Mouse (Mus musculus) CD4-positive helper T cell, adult 2 months (primary cell): Measurements from ENCODE around the gene Helz2.

Experiments
- DNase-seq: peaks from one replicate; pipeline ENCODE4 v3.0.0-alpha.2; 2012; ENCODE audit warnings: low read depth, missing footprints, low spot score

The Helz2 gene

DNA sequence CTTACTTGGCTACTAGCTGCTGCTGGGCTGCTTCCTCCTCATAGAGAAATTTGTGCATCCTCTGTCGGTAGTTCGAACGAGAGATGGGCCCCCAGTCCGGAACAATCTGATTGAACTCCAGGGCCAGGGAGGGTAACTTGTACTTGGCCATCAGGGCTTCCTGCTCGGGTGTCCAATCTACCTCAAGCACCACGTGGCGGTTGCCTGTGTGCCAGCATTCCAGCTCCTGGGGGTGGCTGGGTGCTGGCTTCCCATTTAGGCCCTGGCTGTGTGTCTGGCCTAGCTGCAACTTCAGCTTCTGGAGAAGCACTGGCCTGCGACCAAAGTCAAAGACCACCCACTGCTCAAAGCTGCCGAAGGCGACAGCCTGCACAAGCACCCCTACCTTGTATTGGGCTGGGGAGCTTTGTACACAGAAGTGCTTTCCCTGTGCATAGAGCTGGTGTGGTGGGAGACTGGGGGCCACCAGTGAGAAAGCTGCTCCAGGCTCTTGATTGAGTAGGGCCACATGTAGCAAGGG lies 3.7 kb downstream of the Helz2 start:
- DNase-seq: no peak

DNA sequence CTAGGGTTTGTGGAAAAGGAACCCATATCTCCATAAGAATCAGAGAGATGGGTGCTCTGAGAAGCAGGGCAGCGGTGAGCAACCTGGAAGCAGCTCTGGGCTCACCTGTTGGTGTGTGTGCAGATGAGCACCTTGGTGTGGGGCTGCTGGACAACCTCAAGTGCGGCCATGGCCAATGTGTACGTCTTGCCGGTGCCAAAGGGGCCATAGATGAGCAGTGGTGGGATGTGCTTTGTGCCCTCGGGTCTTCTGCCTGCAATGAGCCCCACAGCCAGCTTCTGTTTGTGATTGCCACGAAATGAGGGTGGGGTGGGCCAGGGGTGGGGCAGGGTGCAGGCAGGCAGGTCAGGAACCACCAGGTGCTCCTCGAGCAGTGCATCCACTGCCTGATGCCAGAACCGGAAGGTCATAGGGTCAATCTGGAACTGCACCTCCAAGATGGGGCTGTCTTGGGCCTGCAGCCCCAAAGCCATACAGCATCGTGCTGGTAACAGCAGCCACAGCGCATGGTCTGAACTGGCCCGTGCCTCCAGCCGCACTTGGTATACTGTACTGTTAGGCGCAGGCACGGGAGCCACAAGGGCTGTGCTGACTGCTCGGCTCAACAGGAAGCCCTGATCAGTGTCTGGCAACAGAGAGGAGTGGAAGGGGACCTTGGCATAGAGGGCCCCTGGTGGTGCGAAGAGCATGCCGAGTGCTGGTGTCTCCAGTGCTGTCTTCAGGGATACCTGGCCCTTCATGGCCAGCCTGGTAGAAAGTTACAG lies 4.4 kb downstream of the Helz2 start:
- no peak for DNase-seq

- no peak for DNase-seq
Measured at GRCm38 (mm10) chr2:181235681-181236566, 5.9 kb downstream of the Helz2 start.

- DNase-seq: no peak
Measured at GRCm38 (mm10) chr2:181234680-181235079, 7.1 kb downstream of the Helz2 start.

DNA sequence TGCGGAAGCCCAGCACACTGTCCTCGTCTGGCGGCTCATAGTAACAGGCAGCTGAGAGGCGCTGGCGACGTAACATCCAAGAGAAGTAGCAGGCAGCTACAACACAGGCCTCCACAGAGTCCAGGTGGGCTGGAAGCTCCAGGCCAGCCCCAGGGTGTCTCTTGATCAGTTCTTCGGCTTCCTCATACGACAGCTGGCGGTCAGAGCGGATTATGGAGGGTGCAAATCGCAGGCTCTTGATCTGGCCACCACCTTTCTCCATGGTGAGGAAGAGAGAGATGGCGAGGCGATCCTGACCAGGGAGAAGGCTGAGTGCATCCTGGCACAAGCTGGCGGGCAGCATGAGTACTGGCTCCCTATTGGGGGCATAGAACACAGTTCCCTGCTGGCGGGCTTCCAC lies 8.4 kb downstream of the Helz2 start:
- DNase-seq: no peak

DNA sequence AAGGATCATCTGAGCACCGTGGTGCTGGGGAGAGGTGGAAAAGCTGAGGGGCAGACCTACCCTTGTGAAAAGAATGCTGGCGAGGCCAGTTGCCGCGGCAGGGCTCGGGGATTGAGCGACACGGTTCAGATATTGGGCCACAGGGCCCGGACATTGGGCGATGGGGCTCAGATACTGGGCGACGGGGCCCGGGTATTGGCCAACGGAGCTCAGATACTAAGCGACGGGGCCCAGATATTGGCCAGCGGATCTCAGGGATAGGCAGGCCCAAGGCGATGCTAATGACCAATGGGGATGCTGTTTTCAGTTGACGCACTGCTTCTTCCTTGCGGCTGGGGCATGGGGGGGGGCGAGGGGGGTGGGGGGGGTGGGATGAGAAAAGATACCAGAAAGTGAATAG lies 10.7 kb downstream of the Helz2 start:
- no peak for DNase-seq

GRCm38 (mm10) chr2:181228335-181228734 lies 13.5 kb downstream of the Helz2 start:
- no peak for DNase-seq

DNA sequence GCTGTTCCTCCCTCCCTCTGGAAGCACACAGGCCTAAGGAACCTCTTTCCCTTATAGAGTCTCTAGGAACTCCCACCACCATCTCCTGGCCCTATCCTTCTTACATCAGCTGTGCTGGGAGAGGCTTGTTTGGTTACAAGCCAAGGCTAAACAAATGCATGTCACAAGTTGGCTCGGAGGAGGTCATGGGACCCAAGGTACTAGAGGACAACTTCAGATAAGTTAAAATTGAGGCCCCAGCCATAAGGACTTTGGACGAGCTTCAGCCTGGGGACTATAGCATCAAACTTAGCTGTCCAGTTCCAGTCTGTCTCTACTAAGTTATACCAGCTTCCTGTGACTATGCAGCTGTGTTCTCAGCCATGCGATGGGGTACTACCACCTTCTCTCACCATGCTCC lies 14.7 kb downstream of the Helz2 start:
- DNase-seq: no peak

DNA sequence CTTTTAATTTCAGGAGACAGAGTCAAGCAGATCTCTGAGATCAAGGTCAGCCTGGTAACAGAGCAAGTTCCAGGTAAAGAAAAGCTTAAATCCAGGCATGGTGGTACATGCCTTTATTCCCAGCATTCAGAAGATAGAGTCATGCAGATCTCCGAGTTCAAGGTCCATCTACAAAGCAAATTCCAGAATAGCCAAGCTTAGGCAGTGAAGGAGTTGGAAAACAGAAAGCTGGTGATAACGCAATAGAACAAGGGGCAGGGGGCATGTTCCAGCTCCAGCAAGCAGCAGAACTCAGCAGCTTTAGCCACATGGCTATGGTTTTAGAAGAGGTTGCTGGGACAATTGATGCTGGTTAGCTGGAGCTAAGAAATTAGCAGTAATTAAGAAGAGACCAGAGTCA lies 16.8 kb downstream of the Helz2 start:
- DNase-seq: no peak

DNA sequence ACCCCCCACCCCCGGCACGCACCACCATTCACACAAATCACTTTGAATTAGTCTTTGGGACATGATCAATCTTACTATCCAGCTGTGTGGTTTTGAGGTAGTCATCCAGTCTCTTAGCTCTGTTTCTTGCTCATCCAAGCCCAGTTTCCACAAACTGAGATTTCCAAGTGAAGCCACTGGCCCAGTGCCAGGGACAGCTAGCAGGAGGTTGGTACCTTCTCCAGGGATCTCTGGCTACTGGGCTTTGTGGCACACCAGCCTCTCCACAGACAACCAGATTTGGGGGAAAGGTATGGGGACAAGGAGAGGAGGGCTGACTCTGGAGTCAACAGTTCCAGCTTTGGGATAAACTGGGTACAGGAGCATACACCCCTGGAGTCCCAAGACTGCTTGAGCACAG lies 21.5 kb downstream of the Helz2 start:
- no peak for DNase-seq

- peak; percentile 96 for DNase-seq
Measured at GRCm38 (mm10) chr2:181219538-181220216, 22.1 kb downstream of the Helz2 start, which contains the start of gene Fndc11. Gene Fndc11 (plus strand): TSS chr2:181220013.

DNA sequence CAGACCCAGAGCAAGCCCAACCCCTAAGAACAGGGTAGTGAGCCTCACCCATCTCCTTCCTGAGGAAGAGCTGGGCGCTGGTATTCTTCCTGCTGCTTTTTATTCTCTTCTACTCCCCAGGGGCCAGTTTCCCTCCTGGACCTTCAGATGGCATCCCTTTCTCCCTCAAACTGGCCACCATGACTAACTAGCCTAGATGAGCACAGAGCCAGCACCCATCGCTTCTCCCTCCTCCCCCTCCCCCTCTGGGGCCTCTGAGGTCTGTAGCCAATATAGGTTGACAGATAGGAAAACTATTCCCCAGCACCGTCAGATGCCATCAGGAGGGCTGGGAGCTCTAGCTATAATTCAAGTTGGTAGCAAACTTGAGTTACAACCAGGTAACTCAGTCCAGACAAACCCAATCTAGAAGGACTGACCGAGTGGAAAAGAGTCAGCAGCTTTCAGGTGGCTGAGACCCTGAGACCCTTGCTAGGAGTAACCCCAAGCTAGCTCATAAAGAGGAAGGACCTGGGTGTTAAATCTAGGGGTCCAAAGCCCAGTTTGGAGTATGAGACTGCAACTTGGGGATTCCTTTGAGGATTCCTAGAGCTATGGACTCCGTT lies 22.8 kb downstream of the Helz2 start:
- no peak for DNase-seq

DNA sequence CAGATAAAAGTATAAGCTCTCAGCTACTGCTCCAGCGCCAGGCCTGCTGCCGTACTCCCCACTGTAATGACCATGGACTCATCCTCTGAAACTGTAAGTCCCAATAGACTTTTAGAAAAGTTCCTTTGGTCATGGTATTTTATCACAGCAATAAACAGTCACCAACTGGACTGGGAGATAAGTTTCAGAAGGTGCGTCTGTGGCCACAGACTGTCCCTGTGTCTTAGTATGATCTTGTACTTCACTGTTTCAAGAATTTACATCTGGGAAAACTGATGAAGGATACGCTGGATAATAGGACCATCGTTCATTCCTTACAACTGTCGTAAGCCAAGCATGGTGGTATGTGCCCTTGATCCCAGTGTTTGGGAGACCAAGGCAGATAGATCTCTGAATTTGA lies 25.8 kb downstream of the Helz2 start:
- no peak for DNase-seq

DNA sequence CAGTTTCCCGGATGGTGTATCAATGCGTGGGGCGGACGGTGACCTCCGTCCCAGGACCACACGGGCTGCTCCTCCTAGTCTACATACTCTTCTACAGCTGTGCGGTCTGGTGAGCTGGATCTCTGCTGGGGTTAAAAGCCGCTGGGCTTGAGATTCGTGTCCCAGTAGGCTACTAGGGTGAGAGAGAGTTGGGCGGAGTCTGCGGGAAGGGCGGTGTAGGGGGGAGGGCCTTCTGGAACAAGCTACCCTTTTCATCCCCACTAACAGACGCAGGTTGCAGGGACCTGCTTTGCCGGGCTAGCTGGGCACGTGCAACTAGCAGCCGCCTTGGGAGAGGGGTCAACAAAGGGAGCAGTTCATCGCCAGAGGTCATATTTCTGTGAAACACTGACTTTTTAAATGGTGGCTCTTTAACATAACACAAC lies 28.8 kb downstream of the Helz2 start, which contains the start of gene Srms:
Gene Srms (minus strand): TSS at position 165 of the 425 bp plus-strand sequence.
- peak; percentile 52 for DNase-seq

GRCm38 (mm10) chr2:181212389-181213020 lies 29.3 kb downstream of the Helz2 start:
- DNase-seq: peak; percentile 25

GRCm38 (mm10) chr2:181206118-181206517 lies 35.7 kb downstream of the Helz2 start:
- DNase-seq: no peak

- no peak for DNase-seq
Measured at GRCm38 (mm10) chr2:181205678-181206077, 36.1 kb downstream of the Helz2 start.

DNA sequence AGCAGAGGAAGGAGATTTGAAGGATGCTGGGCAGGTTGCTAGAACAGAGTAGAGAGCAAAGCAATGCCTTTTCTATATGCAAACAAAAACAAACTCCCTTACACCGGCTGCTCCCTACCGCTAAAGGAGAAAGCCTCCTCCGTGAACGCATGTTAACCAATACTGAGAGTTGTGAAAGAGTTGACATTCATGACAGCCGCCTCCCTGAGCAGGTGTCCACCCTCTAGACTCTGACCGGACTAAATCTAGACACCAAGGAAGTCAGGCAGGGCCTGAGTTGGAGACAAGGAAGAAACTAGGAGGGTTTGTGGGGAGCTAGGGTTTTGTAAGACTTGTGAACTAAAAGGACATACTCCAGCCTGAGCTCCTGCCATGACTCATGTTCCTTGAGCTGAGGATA lies 38.9 kb downstream of the Helz2 start:
- DNase-seq: no peak

DNA sequence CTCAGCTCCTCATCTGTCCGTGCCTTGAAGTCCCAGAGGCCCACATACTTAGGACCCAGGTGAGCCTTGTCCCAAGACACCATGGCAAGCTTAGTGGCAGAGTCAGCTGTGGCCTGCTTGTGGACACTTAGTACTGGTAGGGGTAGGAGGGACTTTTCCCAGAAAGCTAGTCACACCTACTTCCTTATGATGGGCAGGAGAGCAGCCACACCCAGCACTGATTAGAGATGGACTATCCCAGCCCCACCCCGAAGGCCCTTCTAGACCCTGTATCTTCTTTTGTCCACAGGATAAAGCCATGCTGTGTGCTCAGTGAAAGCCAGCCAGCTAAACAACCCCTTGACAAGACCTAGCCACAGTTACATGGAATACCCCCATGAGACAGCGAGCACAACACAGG lies 39.4 kb downstream of the Helz2 start, which contains the start of gene Ptk6:
Gene Ptk6 (minus strand): TSS at position 368 of the 400 bp plus-strand sequence.
- no peak for DNase-seq

DNA sequence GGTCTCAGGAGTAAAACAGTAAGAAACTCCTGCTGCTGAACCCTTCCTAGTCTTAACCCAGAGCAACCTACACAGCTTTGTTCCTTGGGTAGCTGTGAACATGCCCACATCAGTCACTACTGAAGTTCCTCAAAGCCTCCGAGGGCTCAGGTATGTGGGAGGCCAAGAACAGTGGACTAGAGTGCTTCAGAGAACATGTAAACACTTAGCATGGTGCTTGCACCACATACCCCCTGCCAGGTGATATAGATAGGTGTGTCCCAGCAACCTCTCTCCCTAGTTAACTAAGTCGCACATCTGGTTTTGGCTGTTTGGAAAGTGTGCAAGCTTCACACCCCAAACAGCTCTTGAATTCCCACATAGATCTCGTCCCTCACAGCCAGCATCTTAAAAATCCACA lies 40.2 kb downstream of the Helz2 start:
- DNase-seq: no peak
